Mouse (Mus musculus) hindbrain, embryonic 10.5 days (tissue): ENCODE data around the gene Srpk2. TPM values are rescaled to one million over a fixed set of nuclear protein-coding genes. Genes with fewer than 3 reads are reported as not detected.

ENCODE experiments used
- DNase-seq: peaks from one replicate; pipeline ENCODE4 v3.0.0-alpha.2; 2017; ENCODE audit warnings: low spot score
- H3K27ac ChIP-seq: fragments of 300-500 bp; sonication (generic); 2 replicates; pipeline ENCODE4 v1.5.1; 2016; ENCODE audit warnings: mild to moderate bottlenecking, moderate library complexity
- H3K27me3 ChIP-seq: fragments of 300-500 bp; sonication (generic); 2 replicates; pipeline ENCODE4 v1.6.1; 2016; ENCODE audit warnings: mild to moderate bottlenecking; ENCODE audit not compliant: poor library complexity, insufficient read depth, severe bottlenecking
- H3K36me3 ChIP-seq: fragments of 300-500 bp; sonication (generic); 2 replicates; pipeline ENCODE4 v1.6.1; 2016; ENCODE audit warnings: mild to moderate bottlenecking, moderate library complexity
- H3K4me1 ChIP-seq: fragments of 300-500 bp; sonication (generic); replicated peaks from 2 replicates; pipeline ENCODE4 v1.6.1; 2016; ENCODE audit warnings: mild to moderate bottlenecking
- H3K4me3 ChIP-seq: fragments of 300-500 bp; sonication (generic); 2 replicates; pipeline ENCODE4 v1.5.1; 2016; ENCODE audit warnings: mild to moderate bottlenecking, moderate library complexity
- H3K9me3 ChIP-seq: fragments of 300-500 bp; sonication (generic); 2 replicates; pipeline ENCODE4 v1.6.1; 2016; ENCODE audit warnings: mild to moderate bottlenecking, moderate library complexity
- WGBS: fragments of 180-500 bp; shearing (Covaris S2); methylation state at CpG from one replicate; pipeline ENCODE4 v1.1.7; 2016; 5-methylcytosine and 5-hydroxymethylcytosine counted together
- polyA plus RNA-seq: library from polyadenylated mRNA; unstranded; fragments of >200 nt; fragmentation: Nextera tagmentation; extraction: Ambion mirVana; gene quantifications from 2 replicates; pipeline ENCODE4 v1.2.1, GENCODE M21; 2016

The Srpk2 gene
- polyA plus RNA-seq, 1 experiment from 2014 or later, result 49.7 TPM

DNA sequence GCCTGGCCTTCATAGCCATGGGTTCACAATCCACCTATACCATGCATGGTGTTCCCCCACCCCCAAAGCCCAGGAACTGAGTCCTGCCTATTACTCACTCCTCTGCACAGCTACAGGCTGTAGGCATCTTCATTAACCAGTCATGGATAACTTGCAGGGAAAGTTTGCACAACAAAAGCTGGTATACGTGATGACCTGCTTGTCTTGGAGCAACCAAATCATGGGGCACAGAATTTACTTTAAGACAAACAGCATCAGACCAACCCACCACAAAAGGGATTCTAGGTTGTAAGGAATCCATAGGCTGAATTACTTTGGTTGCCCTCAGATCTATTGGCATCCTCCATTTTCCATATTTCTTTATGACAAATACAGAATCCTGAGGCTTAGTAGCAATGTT, 13.0 kb upstream of the Srpk2 start:
- 98% methylated on average over 1 of the region's 1 CpGs for WGBS
- no peak overlapping the region for H3K4me3 ChIP-seq
- H3K27me3 ChIP-seq, result no peaks in the 10 kb centered on the region
- DNase-seq, result no peak
- peaks cover 69% of the 10 kb centered on the region for H3K9me3 ChIP-seq
- peaks cover 75% of the 10 kb centered on the region for H3K36me3 ChIP-seq
- H3K27ac ChIP-seq, result no peak overlapping the region
- no peaks in the 10 kb centered on the region for H3K4me1 ChIP-seq

DNA sequence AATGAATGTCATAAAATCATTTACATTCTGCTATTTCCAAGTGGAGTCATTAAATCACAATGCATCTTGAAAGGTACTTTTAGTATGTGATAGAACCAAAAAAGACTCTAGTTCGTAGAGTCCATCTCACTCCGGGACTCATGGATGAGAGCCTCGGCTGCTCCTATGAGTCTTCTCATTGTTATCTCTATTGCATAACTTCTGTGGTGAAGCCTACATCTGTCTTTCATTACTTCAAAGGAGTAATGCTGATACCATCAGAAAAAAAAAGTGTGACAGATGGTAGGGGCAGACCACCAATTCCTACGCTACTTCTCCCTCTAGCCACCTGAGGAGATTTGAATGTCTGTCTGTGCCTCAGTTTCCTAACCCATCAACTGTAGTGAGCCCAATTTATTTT, 986 bp downstream of the Srpk2 start:
- no peaks in the 10 kb centered on the region for H3K27me3 ChIP-seq
- no peaks in the 10 kb centered on the region for H3K36me3 ChIP-seq
- 79% methylated on average over 4 of the region's 4 CpGs for WGBS
- H3K9me3 ChIP-seq, result no peaks in the 10 kb centered on the region
- no peak overlapping the region for H3K4me3 ChIP-seq
- no peak for DNase-seq
- H3K27ac ChIP-seq, result no peak overlapping the region
- no peaks in the 10 kb centered on the region for H3K4me1 ChIP-seq

DNA sequence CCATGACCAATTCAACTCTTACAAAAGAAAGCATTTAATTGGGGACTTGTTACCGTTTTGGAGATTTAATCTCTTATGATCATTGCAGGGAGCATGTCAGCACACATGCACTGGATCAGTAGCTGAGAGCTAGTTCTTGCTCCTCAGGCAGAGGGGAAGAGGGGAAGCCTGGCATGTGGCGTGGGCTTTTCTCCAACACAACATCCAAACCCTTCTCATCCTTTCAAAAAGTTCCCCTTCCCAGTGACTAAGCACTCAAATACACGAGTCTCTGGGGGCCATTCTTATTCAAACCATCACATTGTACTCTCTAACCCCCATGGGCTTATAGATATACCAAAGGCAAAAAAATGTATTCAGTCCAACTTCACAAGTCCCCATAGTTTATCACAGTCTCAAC, 5.4 kb downstream of the Srpk2 start:
- no peak overlapping the region for H3K4me3 ChIP-seq
- H3K9me3 ChIP-seq, result no peaks in the 10 kb centered on the region
- 67% methylated on average over 3 of the region's 3 CpGs for WGBS
- no peaks in the 10 kb centered on the region for H3K36me3 ChIP-seq
- DNase-seq, result no peak
- no peak overlapping the region for H3K27ac ChIP-seq
- H3K27me3 ChIP-seq, result peaks cover 3% of the 10 kb centered on the region; the same call in 1 of the 2 replicates
- peaks cover 8% of the 10 kb centered on the region; the same call in 1 of the 2 replicates for H3K4me1 ChIP-seq

GRCm38 (mm10) chr5:23677883-23678282, 6.5 kb downstream of the Srpk2 start:
- H3K27ac ChIP-seq, result no peak overlapping the region
- no peaks in the 10 kb centered on the region for H3K36me3 ChIP-seq
- peaks cover 3% of the 10 kb centered on the region; the same call in 1 of the 2 replicates for H3K27me3 ChIP-seq
- H3K4me1 ChIP-seq, result peaks cover 8% of the 10 kb centered on the region; the same call in 1 of the 2 replicates
- no peak overlapping the region for H3K4me3 ChIP-seq
- DNase-seq, result no peak
- no peaks in the 10 kb centered on the region for H3K9me3 ChIP-seq
- 94% methylated on average over 5 of the region's 5 CpGs for WGBS

- Histone ChIP-seq H3K27ac (no peak overlapping the region), H3K27me3 (peaks cover 3% of the 10 kb centered on the region; the same call in 1 of the 2 replicates), H3K36me3 (no peaks in the 10 kb centered on the region), H3K4me3 (no peak overlapping the region), H3K9me3 (no peaks in the 10 kb centered on the region), H3K4me1 (peaks cover 8% of the 10 kb centered on the region; the same call in 1 of the 2 replicates)
- 85% methylated on average over 5 of the region's 5 CpGs for WGBS
- no peak for DNase-seq
Measured at GRCm38 (mm10) chr5:23677072-23677453, 7.4 kb downstream of the Srpk2 start.

GRCm38 (mm10) chr5:23676156-23677071, 8.0 kb downstream of the Srpk2 start:
- peak overlapping the region; percentile 95 for H3K4me3 ChIP-seq
- no peak for DNase-seq

DNA sequence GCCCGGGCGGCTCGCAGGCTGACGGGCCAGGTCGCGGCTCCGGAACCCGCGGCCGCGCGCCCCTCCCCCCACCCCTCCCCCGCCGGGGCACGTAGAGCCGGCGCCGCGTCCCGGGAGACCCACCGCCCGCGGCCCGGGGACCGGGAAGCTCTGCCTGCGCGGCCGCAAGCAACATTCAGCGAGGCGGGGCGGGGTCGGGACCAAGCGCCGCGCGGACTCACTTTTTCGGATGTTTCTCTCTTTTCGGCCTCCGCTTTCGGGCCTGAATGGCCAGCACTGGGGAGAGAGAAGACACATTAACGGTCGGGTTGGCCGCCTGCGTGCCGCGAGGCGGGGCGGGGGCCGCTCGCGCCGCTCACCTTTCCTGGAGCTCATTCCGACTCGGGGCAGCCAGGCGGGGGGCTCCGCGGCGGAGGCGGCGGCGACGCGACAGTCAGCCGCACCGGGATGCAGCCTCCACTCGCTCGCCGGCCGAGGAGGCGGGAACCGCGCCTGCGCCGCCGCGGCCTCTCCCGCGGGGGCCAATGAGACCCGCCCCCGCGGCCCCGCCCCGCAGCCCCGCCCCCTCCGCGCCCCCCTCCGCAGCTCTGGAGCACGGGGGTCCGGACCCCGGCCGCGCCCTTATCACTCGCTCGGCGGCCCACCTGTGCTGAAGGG, 8.8 kb downstream of the Srpk2 start:
- H3K4me1 ChIP-seq, result peaks cover 8% of the 10 kb centered on the region; the same call in 1 of the 2 replicates
- H3K36me3 ChIP-seq, result 0 out of 2 replicates have a peak, but pooled peaks cover 4% of the 10 kb centered on the region
- WGBS, result under 1% methylated on average over 79 of the region's 95 CpGs
- DNase-seq, result peak; percentile 85
- H3K9me3 ChIP-seq, result no peaks in the 10 kb centered on the region
- H3K27ac ChIP-seq, result peak overlapping the region; percentile 94
- peaks cover 3% of the 10 kb centered on the region; the same call in 1 of the 2 replicates for H3K27me3 ChIP-seq
- peak overlapping the region; percentile 95 for H3K4me3 ChIP-seq

More at GRCm38 (mm10) chr5:23676156-23677071, 8.0 kb downstream of the Srpk2 start:
- peaks cover 8% of the 10 kb centered on the region; the same call in 1 of the 2 replicates for H3K4me1 ChIP-seq
- H3K9me3 ChIP-seq, result no peaks in the 10 kb centered on the region
- H3K27ac ChIP-seq, result peak overlapping the region; percentile 94
- no peaks in the 10 kb centered on the region for H3K36me3 ChIP-seq
- WGBS, result 7% methylated on average over 41 of the region's 41 CpGs
- H3K27me3 ChIP-seq, result peaks cover 3% of the 10 kb centered on the region; the same call in 1 of the 2 replicates

GRCm38 (mm10) chr5:23674829-23675498, 9.5 kb downstream of the Srpk2 start:
- H3K4me1 ChIP-seq, result peaks cover 8% of the 10 kb centered on the region; the same call in 1 of the 2 replicates
- H3K36me3 ChIP-seq, result 0 out of 2 replicates have a peak, but pooled peaks cover 6% of the 10 kb centered on the region
- H3K27ac ChIP-seq, result peak overlapping the region; percentile 94
- peak overlapping the region; percentile 95 for H3K4me3 ChIP-seq
- H3K27me3 ChIP-seq, result peaks cover 3% of the 10 kb centered on the region; the same call in 1 of the 2 replicates
- peak; percentile 68 for DNase-seq
- WGBS, result under 1% methylated on average over 61 of the region's 61 CpGs
- no peaks in the 10 kb centered on the region for H3K9me3 ChIP-seq

DNA sequence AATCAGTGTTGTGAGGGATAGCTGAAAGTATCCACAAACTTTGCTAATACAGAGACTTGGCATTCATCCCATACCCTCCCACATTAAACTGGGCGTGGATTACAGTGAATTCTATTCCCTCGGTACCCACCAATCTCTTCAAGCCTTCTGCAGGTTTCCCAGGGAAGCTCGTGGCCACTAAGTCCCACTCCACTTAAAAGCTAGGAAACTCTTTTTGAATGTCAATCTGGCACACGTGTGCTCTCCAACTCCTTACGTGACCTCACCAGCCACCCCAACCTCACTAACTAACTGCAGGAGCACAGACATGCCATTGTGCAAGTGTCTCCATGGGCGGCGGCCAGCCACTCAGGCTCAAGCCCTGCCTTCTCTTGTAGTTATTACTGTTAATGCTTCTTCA, 12.3 kb downstream of the Srpk2 start:
- Histone ChIP-seq H3K4me1 (peaks cover 8% of the 10 kb centered on the region; the same call in 1 of the 2 replicates), H3K27me3 (peaks cover 3% of the 10 kb centered on the region; the same call in 1 of the 2 replicates), H3K36me3 (peaks cover 10% of the 10 kb centered on the region; the same call in 1 of the 2 replicates), H3K4me3 (no peak overlapping the region), H3K9me3 (no peaks in the 10 kb centered on the region), H3K27ac (no peak overlapping the region)
- 74% methylated on average over 7 of the region's 7 CpGs for WGBS
- DNase-seq, result no peak

GRCm38 (mm10) chr5:23670880-23671279, 13.5 kb downstream of the Srpk2 start:
- Histone ChIP-seq H3K4me3 (no peak overlapping the region), H3K36me3 (peaks cover 10% of the 10 kb centered on the region; the same call in 1 of the 2 replicates), H3K27me3 (no peaks in the 10 kb centered on the region), H3K27ac (no peak overlapping the region), H3K4me1 (peaks cover 3% of the 10 kb centered on the region; the same call in 1 of the 2 replicates), H3K9me3 (no peaks in the 10 kb centered on the region)
- no peak for DNase-seq
- WGBS, result 91% methylated on average over 4 of the region's 4 CpGs

DNA sequence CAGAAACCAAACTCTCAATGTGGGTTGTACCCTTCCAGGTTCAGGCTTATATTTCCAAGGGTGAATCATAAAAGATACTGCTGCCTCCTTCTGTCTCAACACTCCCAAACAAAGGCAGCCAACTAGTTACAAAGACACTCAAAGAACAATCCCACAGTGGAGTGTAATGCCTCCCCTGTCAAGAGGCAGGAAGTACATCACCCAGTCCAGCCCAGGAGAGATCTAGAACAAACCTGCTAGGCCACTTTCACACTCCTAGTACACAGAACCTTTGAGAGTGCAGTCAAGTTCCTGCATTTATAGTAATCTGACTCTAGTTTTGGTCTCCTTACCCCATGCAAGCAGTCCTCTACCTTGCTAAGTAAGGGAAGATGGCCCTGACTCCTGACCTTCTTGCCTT, 18.5 kb downstream of the Srpk2 start:
- H3K27ac ChIP-seq, result no peak overlapping the region
- H3K36me3 ChIP-seq, result peaks cover 8% of the 10 kb centered on the region; the same call in 1 of the 2 replicates
- no peaks in the 10 kb centered on the region for H3K9me3 ChIP-seq
- DNase-seq, result no peak
- no peak overlapping the region for H3K4me3 ChIP-seq
- no peaks in the 10 kb centered on the region for H3K4me1 ChIP-seq
- H3K27me3 ChIP-seq, result no peaks in the 10 kb centered on the region

DNA sequence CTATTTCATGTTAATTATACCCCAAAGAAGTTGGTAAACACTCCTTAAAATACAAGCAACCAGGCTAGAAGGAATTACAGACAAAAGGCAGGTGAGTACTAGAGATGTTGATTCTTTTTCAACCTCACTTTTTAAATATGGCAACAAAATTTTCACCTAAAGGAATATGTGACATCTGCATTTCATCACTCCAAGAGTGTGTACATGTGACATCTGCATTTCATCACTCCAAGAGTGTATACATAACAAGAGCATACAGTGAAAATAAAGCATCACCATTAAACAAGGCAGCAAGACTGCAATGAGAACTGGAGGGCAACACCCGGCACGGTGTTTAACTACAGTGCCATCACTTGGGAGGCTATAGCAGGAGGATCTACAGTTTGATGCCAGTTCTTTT, 23.2 kb downstream of the Srpk2 start:
- no peak overlapping the region for H3K27ac ChIP-seq
- DNase-seq, result no peak
- no peaks in the 10 kb centered on the region for H3K36me3 ChIP-seq
- H3K9me3 ChIP-seq, result no peaks in the 10 kb centered on the region
- H3K27me3 ChIP-seq, result no peaks in the 10 kb centered on the region
- 0 out of 2 replicates have a peak, but pooled peaks cover 2% of the 10 kb centered on the region for H3K4me1 ChIP-seq
- WGBS, result 99% methylated on average over 2 of the region's 2 CpGs
- no peak overlapping the region for H3K4me3 ChIP-seq
